Mouse (Mus musculus): Measurements from ENCODE around the gene Aoah. TPM values are rescaled to one million over a fixed set of nuclear protein-coding genes. Genes with fewer than 3 reads are reported as not detected.

Aoah gene
- polyA plus RNA-seq, 1 experiment from 2014 or later, result 1.3 TPM

DNA sequence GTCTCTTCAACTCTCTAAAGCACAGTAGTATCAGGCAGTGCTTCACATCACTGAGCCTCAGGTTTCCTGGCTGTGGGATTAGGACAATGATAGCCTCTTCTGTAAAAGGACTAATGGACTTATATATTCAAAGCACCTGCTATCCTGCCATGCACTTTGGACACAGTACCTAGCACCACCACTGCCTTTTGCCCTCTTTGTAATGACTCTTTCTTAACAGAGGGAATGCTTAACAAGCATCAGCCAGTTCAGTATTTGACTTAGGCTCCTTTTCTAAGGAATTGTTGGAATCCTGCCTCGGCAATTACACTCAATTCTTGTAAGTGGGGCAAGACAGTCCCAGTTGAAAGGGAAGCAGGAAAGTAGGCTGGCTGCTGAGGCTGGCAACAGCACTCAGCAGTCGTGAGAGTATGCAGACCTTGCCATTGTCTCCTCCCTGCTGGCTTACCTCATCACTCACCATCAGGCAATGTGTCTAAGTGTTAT lies 107.1 kb downstream of the Aoah start:
- Histone ChIP-seq H3K4me2 (ENCODE audit: low read depth, low read length) (no peak overlapping the region), H3K36me3 (ENCODE audit: control insufficient read depth, insufficient read depth, low read length) (no peaks in the 10 kb centered on the region), H3K27me3 (replicated peaks; ENCODE audit: control insufficient read depth, insufficient read depth, low read length) (no peaks in the 10 kb centered on the region), H3K4me1 (ENCODE audit: control insufficient read depth, insufficient read depth, low read length) (no peaks in the 10 kb centered on the region; the same call in 1 of the 2 replicates), H3K27ac (ENCODE audit: low read length) (no peak overlapping the region), H3K9me3 (ENCODE audit: control insufficient read depth, low read length) (no peaks in the 10 kb centered on the region), H3K4me3 (ENCODE audit: low read length) (no peak overlapping the region), H3K9ac (ENCODE audit: low read depth, low read length) (no peak overlapping the region)
- peak; percentile 48; the same call in 1 of the 2 replicates for ATAC-seq
- WGBS, result 14% methylated on average over 2 of the region's 2 CpGs

DNA sequence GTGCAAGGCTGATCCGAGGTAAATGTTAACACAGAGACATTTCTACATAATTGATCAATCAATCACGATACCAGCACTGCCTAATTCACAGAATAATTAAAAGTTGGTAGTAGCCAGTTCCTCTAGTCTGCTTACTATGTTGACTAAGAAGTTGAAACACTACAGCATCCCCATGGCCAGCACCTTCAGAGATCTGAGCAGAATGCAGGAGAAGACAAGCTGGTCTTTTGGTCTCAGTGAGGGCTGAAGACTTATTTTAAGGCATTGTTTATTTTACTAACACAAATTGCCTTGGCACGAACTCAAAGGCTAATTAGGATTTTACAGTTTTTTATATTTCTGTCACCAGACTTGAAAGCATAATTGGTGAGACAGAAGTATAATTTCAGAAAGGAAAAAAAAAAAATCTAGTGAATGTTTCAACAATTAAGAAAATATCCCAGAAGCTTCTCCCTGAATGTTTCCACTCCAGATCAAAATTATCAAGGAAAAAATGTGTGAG lies 107.8 kb downstream of the Aoah start:
- Histone ChIP-seq H3K4me3 (ENCODE audit: low read length) (no peak overlapping the region), H3K4me1 (ENCODE audit: control insufficient read depth, insufficient read depth, low read length) (no peaks in the 10 kb centered on the region; the same call in 1 of the 2 replicates), H3K36me3 (ENCODE audit: control insufficient read depth, insufficient read depth, low read length) (no peaks in the 10 kb centered on the region), H3K27me3 (replicated peaks; ENCODE audit: control insufficient read depth, insufficient read depth, low read length) (no peaks in the 10 kb centered on the region), H3K9me3 (ENCODE audit: control insufficient read depth, low read length) (no peaks in the 10 kb centered on the region), H3K9ac (ENCODE audit: low read depth, low read length) (no peak overlapping the region), H3K27ac (ENCODE audit: low read length) (no peak overlapping the region), H3K4me2 (ENCODE audit: low read depth, low read length) (no peak overlapping the region)
- WGBS, result 49% methylated on average over 3 of the region's 3 CpGs
- no peak for ATAC-seq

DNA sequence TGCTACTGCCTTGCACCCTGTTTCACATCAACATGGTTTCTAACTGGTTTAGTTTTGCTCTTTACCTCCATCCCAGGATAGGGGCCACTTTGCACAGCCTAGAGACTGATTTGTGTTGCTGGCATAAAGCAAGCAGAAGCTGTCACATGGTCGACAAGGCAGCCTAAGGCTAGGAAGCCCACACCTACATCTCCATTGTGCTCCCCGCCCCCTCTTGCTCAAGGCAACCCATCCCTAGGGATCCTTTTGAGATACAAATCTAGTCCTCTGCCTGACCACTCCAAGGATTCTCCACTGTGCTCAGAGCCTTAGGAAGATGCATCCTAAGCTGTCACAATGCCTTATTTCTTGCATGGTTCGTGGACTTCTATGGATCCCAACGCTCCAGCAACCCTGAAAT lies 110.2 kb downstream of the Aoah start:
- Histone ChIP-seq H3K27ac (ENCODE audit: low read length) (no peak overlapping the region), H3K4me1 (ENCODE audit: control insufficient read depth, insufficient read depth, low read length) (no peaks in the 10 kb centered on the region; the same call in 1 of the 2 replicates), H3K9ac (ENCODE audit: low read depth, low read length) (no peak overlapping the region), H3K4me2 (ENCODE audit: low read depth, low read length) (no peak overlapping the region), H3K27me3 (replicated peaks; ENCODE audit: control insufficient read depth, insufficient read depth, low read length) (no peaks in the 10 kb centered on the region), H3K4me3 (ENCODE audit: low read length) (no peak overlapping the region), H3K9me3 (ENCODE audit: control insufficient read depth, low read length) (no peaks in the 10 kb centered on the region), H3K36me3 (ENCODE audit: control insufficient read depth, insufficient read depth, low read length) (no peaks in the 10 kb centered on the region)
- WGBS, result 76% methylated on average over 4 of the region's 4 CpGs
- no peak for ATAC-seq

DNA sequence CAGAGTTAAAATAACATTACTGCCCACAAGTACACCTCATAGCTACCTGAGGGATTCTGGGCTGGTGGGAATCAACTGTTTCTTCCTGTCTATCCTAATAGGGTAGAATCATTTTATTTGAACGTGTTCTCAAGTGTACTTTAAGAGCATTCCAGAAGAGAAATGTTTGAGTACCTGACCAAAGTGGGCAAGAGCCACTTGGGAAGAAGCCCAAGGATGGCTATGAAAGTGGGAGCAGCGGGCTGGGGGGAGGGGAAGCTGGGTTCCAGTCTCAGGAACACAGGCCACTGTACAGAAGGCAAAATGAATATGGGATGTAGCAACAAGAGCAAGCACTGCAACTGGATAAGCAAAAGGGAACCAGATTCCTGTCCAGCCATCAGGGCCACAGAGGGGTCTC lies 111.3 kb downstream of the Aoah start:
- Histone ChIP-seq H3K36me3 (ENCODE audit: control insufficient read depth, insufficient read depth, low read length) (no peaks in the 10 kb centered on the region), H3K27me3 (replicated peaks; ENCODE audit: control insufficient read depth, insufficient read depth, low read length) (no peaks in the 10 kb centered on the region), H3K4me2 (ENCODE audit: low read depth, low read length) (no peak overlapping the region), H3K4me1 (ENCODE audit: control insufficient read depth, insufficient read depth, low read length) (no peaks in the 10 kb centered on the region; the same call in 1 of the 2 replicates), H3K27ac (ENCODE audit: low read length) (no peak overlapping the region), H3K4me3 (ENCODE audit: low read length) (no peak overlapping the region), H3K9ac (ENCODE audit: low read depth, low read length) (no peak overlapping the region), H3K9me3 (ENCODE audit: control insufficient read depth, low read length) (no peaks in the 10 kb centered on the region)
- 74% methylated on average over 2 of the region's 2 CpGs for WGBS
- ATAC-seq, result no peak

DNA sequence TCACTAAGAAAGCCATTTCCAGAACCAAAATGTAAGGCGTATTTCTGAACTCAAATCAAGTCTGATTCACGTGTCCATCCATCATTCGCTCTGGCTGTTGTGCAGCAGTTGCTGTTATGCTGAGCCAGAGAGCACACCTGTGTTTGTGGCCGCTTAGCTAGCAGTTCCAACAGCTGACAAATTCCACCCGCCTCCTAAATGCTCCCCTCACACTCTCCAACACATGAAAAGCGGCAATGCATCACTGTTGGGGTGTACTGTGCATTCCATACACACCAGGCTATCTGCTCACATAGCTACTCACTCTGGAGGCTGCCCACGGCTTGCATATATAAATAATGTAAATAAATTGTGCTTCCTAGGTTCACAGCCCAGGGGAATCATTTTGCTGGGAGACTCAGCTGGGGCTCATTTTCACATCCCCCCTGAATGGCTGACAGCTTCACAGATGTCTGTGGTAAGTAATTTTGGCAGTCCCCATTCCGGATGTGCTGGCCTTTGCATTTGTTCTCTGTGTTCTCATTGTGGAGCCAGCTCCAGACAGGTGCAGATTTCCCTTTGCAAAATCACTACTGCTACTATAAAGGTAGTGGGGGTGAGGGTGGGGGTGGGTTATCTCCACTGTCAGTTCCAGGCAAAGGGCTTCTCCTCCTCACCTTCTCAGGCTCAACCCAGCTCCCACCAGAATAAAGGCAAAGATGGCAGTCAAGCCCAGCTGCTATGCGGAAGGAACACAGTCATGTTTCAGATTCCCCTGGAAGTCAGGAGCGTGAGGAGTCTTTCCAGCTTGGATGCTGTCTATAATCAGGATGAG lies 123.0 kb downstream of the Aoah start:
- Histone ChIP-seq H3K9ac (ENCODE audit: low read depth, low read length) (no peak overlapping the region), H3K4me2 (ENCODE audit: low read depth, low read length) (no peak overlapping the region), H3K4me3 (ENCODE audit: low read length) (no peak overlapping the region), H3K9me3 (ENCODE audit: control insufficient read depth, low read length) (no peaks in the 10 kb centered on the region), H3K27me3 (replicated peaks; ENCODE audit: control insufficient read depth, insufficient read depth, low read length) (no peaks in the 10 kb centered on the region), H3K36me3 (ENCODE audit: control insufficient read depth, insufficient read depth, low read length) (no peaks in the 10 kb centered on the region), H3K4me1 (ENCODE audit: control insufficient read depth, insufficient read depth, low read length) (no peaks in the 10 kb centered on the region), H3K27ac (ENCODE audit: low read length) (no peak overlapping the region)
- WGBS, result 68% methylated on average over 10 of the region's 10 CpGs
- ATAC-seq, result no peak

DNA sequence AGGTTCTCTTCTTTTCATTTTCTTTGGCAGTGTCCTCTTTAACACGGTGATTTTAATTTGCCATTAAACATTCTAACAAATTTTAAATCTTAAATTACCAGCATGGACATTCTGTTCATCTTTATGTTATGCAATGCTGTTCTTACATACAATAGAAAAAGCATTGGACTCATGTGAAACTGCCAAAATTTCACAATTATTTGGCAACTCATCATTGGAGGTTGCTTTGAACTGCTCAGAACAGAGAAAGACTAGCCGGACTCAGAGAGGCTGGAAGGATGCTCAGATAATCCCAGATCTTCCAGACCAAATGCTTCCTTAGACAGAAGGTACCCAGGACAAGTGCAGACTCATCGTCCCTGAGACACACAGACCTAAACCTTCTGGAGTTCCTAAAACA lies 126.5 kb downstream of the Aoah start:
- no peak for ATAC-seq
- Histone ChIP-seq H3K4me1 (ENCODE audit: control insufficient read depth, insufficient read depth, low read length) (no peaks in the 10 kb centered on the region), H3K36me3 (ENCODE audit: control insufficient read depth, insufficient read depth, low read length) (no peaks in the 10 kb centered on the region)

DNA sequence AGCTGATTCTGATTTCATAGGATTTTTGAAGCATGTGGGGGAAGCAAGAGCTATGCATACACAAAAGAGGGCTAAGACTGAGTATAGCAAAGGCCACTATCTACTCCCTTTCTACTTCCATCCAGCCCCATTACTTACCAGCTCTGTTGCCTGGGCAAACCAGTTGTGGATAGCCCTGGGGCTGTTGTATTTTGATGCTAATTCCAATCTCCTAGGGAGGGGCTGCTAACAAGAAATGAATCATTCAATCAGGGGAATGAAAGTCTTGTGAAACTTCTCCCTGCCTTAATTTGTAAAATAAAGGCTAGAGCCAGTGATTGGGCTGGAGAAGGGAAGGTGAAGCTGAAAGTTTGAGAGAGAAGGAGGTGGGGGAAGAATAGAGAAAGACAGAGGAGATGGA lies 142.1 kb downstream of the Aoah start:
- no peaks in the 10 kb centered on the region for H3K27me3 ChIP-seq (replicated peaks; ENCODE audit: control insufficient read depth, insufficient read depth, low read length)
- H3K4me3 ChIP-seq (ENCODE audit: low read length), result no peak overlapping the region
- no peak overlapping the region for H3K4me2 ChIP-seq (ENCODE audit: low read depth, low read length)
- H3K27ac ChIP-seq (ENCODE audit: low read length), result no peak overlapping the region
- no peak for ATAC-seq
- H3K9me3 ChIP-seq (ENCODE audit: control insufficient read depth, low read length), result no peaks in the 10 kb centered on the region
- no peaks in the 10 kb centered on the region for H3K4me1 ChIP-seq (ENCODE audit: control insufficient read depth, insufficient read depth, low read length)
- no peaks in the 10 kb centered on the region for H3K36me3 ChIP-seq (ENCODE audit: control insufficient read depth, insufficient read depth, low read length)
- no peak overlapping the region for H3K9ac ChIP-seq (ENCODE audit: low read depth, low read length)

More for the DNA sequence above, 126.5 kb downstream of the Aoah start:
- no peaks in the 10 kb centered on the region for H3K9me3 ChIP-seq (ENCODE audit: control insufficient read depth, low read length)
- no peak overlapping the region for H3K4me3 ChIP-seq (ENCODE audit: low read length)
- no peak overlapping the region for H3K9ac ChIP-seq (ENCODE audit: low read depth, low read length)
- no peak overlapping the region for H3K27ac ChIP-seq (ENCODE audit: low read length)
- H3K27me3 ChIP-seq (replicated peaks; ENCODE audit: control insufficient read depth, insufficient read depth, low read length), result no peaks in the 10 kb centered on the region
- WGBS, result 93% methylated on average over 3 of the region's 3 CpGs
- H3K4me2 ChIP-seq (ENCODE audit: low read depth, low read length), result no peak overlapping the region

DNA sequence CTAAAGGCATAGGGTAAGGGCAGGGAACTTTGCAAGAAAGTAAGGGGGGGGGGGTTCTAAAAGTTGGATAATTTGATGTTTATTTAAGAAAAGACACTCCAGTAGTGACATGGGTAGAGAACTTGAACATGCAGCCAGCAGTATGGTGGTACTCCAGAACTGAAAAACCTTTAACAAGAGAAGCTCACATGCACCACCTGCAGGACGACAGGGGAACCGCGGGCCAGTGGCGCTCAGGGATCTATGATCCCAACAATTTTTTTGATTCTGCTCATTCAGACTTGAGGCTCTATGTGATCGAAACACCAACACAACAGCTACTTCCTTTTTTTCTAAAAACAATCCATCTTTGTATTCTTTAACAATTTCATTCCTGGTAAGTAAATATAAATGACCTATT lies 143.5 kb downstream of the Aoah start:
- H3K9ac ChIP-seq (ENCODE audit: low read depth, low read length), result no peak overlapping the region
- H3K9me3 ChIP-seq (ENCODE audit: control insufficient read depth, low read length), result no peaks in the 10 kb centered on the region
- no peak overlapping the region for H3K4me2 ChIP-seq (ENCODE audit: low read depth, low read length)
- no peak for ATAC-seq
- H3K36me3 ChIP-seq (ENCODE audit: control insufficient read depth, insufficient read depth, low read length), result no peaks in the 10 kb centered on the region
- H3K27me3 ChIP-seq (replicated peaks; ENCODE audit: control insufficient read depth, insufficient read depth, low read length), result no peaks in the 10 kb centered on the region
- no peak overlapping the region for H3K27ac ChIP-seq (ENCODE audit: low read length)
- H3K4me1 ChIP-seq (ENCODE audit: control insufficient read depth, insufficient read depth, low read length), result no peaks in the 10 kb centered on the region
- no peak overlapping the region for H3K4me3 ChIP-seq (ENCODE audit: low read length)
- WGBS, result 19% methylated on average over 5 of the region's 5 CpGs

DNA sequence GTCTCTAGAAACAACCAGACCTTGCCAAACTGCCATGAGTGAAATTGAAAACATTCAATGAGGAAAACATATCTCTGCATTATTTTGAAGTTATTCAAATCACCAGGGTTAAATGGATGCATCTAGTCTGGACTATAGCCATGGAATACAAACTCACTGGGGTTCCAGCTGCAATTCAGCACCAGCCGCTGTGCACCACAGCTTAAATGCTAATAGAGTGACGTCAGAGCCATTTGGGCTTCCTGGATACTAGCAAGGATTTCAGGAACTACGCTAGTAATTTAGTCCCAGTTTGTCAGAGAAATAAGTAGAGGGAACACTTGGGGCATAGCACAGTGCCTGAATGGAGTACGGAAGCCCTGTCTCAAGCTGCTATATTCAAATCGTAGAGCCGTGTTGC lies 145.2 kb downstream of the Aoah start:
- Histone ChIP-seq H3K9me3 (ENCODE audit: control insufficient read depth, low read length) (no peaks in the 10 kb centered on the region), H3K27me3 (replicated peaks; ENCODE audit: control insufficient read depth, insufficient read depth, low read length) (no peaks in the 10 kb centered on the region), H3K4me2 (ENCODE audit: low read depth, low read length) (no peak overlapping the region), H3K9ac (ENCODE audit: low read depth, low read length) (no peak overlapping the region), H3K4me1 (ENCODE audit: control insufficient read depth, insufficient read depth, low read length) (no peaks in the 10 kb centered on the region), H3K36me3 (ENCODE audit: control insufficient read depth, insufficient read depth, low read length) (no peaks in the 10 kb centered on the region), H3K4me3 (ENCODE audit: low read length) (no peak overlapping the region), H3K27ac (ENCODE audit: low read length) (no peak overlapping the region)
- no peak for ATAC-seq
- 67% methylated on average over 6 of the region's 6 CpGs for WGBS
